Mouse (Mus musculus): Measurements from ENCODE around the gene Rnf225.

The Rnf225 gene

GRCm38 (mm10) chr7:12980291-12980690 is 53.1 kb downstream of the Rnf225 start:
- DNase-seq (ENCODE audit: low spot score in 2 of 2): no peak

Data from thymus, postnatal 10 days (tissue).